Mouse (Mus musculus): Measurements from ENCODE around the gene C5ar2. TPM values are rescaled to one million over a fixed set of nuclear protein-coding genes. Genes with fewer than 3 reads are reported as not detected.
"Not testable (repeated sequence)": the region's sequence is repeated elsewhere in the genome, so short reads cannot be mapped to it uniquely, and the experiment has no call there.

C5ar2 gene
- polyA plus RNA-seq, 1 experiment from 2014 or later, result 0.77 TPM

DNA sequence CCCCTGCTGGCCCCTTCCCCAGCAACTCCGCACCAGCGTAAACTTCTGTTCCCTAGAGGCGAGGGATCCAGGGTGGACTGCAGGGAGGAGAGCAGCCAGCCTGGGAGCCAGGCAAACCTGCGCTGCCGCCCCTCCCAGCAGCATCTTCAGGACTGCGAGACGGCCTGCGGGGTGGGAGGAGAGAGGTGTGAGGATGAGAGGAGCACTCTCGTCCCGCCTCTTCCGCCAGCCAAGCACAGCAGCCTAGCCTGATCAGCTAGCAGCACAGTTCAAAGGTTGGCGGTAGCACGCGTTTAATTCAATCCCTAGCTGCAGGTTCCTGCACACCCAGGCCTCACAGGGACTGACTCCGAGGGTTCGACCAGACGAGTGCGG is 29.8 kb upstream of the C5ar2 start:
- peak overlapping the region; percentile 98 for H3K27ac ChIP-seq
- H3K9me3 ChIP-seq (replicated peaks), result no peaks in the 10 kb centered on the region
- H3K4me1 ChIP-seq (replicated peaks), result peaks cover 70% of the 10 kb centered on the region
- no peaks in the 10 kb centered on the region for H3K27me3 ChIP-seq
- DNase-seq (peak; percentile 82), ATAC-seq (ENCODE audit: low read depth) (peak; percentile 85)
- under 1% methylated on average over 18 of the region's 18 CpGs for WGBS (ENCODE audit: insufficient replicate concordance)
- H3K36me3 ChIP-seq, result peaks cover 42% of the 10 kb centered on the region
- peak overlapping the region; percentile 100 for H3K4me2 ChIP-seq
- H3K9ac ChIP-seq, result peak overlapping the region; percentile 93
- H3K4me3 ChIP-seq (replicated peaks), result peak overlapping the region; percentile 84

DNA sequence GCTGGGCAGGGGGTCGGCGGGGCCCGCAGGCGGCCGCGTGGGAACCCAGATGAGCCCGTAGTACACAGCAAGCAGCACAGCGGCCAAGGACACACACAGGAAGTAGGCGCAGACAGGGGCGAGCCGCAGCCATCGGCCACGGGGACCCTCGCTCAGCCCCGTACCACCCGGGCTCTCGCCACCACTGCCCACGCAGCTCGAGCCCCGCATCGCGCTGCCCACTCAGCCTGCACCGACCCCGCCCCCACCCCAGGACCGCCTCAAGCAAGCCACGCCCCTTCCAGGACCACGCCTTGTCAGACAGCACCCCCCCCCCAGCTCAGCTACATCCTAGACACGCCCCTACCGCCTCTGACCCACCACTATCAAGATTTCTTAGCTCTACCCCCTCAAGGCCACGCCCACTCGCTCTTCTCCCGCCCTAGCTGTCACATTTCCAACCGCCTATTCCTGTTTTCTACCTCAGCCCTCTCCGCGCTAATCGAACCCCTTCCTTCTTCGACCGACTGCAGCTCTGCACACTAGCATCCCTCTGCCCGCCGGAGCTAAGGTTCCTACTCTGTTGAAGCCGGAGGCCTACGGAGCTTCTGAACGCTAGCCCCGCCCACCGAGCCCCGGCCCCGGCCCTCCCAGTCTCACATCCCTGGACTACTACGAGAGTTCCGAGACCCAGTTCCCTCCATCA is 29.3 kb upstream of the C5ar2 start, which contains the start of gene Inafm1:
Gene Inafm1, minus strand, starts transcription at position 537 of the 685 bp plus-strand sequence.
- Histone ChIP-seq H3K9me3 (replicated peaks) (no peaks in the 10 kb centered on the region), H3K4me1 (replicated peaks) (peaks cover 70% of the 10 kb centered on the region), H3K4me3 (replicated peaks) (peak within 1 kb of the TSS; percentile 84), H3K27me3 (no peaks in the 10 kb centered on the region), H3K27ac (peak within 1 kb of the TSS; percentile 98), H3K9ac (peak within 1 kb of the TSS; percentile 93), H3K36me3 (peaks cover 37% of the 10 kb centered on the region), H3K4me2 (peak within 1 kb of the TSS; percentile 100)
- DNase-seq, result peak; percentile 86
- WGBS (ENCODE audit: insufficient replicate concordance), result 2% methylated on average over 41 of the region's 49 CpGs
- ATAC-seq (ENCODE audit: low read depth), result peak; percentile 69

DNA sequence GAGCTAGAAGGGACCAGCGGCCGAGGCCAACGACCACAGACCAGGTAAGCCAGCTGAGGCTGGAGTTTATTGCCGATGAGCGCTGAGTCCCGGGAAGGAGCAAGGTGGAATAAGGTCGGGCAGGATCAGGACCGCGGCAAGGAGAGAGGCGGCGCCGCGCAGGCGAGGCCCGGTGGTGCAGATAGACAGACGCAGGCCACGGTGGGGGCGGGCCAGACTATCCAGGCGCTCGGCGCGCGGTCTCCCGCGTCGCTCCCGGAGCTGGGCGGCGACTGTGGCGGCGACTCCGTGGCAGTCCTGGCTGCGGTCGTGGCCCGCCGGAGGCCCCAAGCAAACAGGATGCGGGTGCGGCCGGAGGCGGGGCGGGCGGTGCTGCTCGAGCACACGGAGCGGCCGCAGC is 28.7 kb upstream of the C5ar2 start:
- H3K4me2 ChIP-seq, result peak overlapping the region; percentile 100
- peak overlapping the region; percentile 84 for H3K4me3 ChIP-seq (replicated peaks)
- ATAC-seq (ENCODE audit: low read depth) (peak; percentile 79), DNase-seq (peak; percentile 87)
- no peaks in the 10 kb centered on the region for H3K9me3 ChIP-seq (replicated peaks)
- H3K36me3 ChIP-seq, result peaks cover 31% of the 10 kb centered on the region
- H3K9ac ChIP-seq, result peak overlapping the region; percentile 93
- under 1% methylated on average over 46 of the region's 46 CpGs for WGBS (ENCODE audit: insufficient replicate concordance)
- H3K4me1 ChIP-seq (replicated peaks), result peaks cover 70% of the 10 kb centered on the region
- peak overlapping the region; percentile 98 for H3K27ac ChIP-seq
- H3K27me3 ChIP-seq, result no peaks in the 10 kb centered on the region

DNA sequence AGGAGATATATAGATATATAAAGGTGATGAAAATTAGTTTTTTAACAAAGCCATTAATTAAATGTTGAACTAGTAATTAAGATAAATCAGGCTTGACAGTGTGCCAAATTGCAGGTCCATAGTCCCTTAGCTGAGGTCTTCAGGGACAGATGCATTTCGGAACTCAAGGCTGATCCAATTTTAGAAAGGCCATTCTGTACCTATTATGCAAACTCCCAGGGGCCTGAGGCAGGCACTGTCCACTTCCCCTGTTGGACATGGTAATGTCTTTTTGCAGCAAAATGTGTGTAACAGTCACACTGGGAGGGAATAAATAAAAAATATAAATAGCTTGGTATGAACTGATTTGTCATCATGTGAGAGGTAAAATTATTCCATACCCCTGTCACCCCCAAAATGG is 27.2 kb upstream of the C5ar2 start:
- Histone ChIP-seq H3K4me2 (no peak overlapping the region; the same call in 1 of the 2 replicates), H3K27me3 (no peaks in the 10 kb centered on the region), H3K27ac (no peak overlapping the region), H3K9ac (peak overlapping the region; percentile 93; the same call in 1 of the 2 replicates), H3K36me3 (peaks cover 16% of the 10 kb centered on the region), H3K4me1 (replicated peaks) (peaks cover 58% of the 10 kb centered on the region), H3K9me3 (replicated peaks) (no peaks in the 10 kb centered on the region), H3K4me3 (replicated peaks) (no peak overlapping the region)
- 80% methylated on average over 1 of the region's 1 CpGs for WGBS (ENCODE audit: insufficient replicate concordance)
- no peak for DNase-seq
- no peak for ATAC-seq (ENCODE audit: low read depth)

DNA sequence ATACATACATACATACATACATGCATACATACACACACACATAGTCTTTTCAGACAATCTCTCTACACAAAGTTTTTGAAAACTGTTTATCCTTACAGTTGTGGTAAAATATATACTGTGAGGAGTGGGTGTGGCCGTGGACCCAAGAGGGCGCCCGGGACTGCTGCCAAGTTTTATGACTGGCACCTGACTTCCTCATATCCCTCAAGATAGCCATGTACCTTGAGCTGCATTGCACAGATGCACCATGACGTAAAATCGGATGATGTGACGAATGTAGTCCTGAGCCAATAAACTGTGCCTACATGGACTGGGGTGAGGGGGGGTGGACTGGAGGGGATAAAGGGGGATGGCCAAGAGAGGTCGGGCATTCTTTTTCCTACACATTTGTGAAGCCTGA is 22.6 kb upstream of the C5ar2 start:
- not testable (repeated sequence) for H3K9me3 ChIP-seq (replicated peaks); H3K36me3 ChIP-seq; H3K4me3 ChIP-seq (replicated peaks); ATAC-seq (ENCODE audit: low read depth); H3K27ac ChIP-seq; H3K4me2 ChIP-seq; DNase-seq; H3K27me3 ChIP-seq; H3K9ac ChIP-seq
- WGBS (ENCODE audit: insufficient replicate concordance), result 63% methylated on average over 7 of the region's 7 CpGs
- peaks cover 17% of the 10 kb centered on the region for H3K4me1 ChIP-seq (replicated peaks)

DNA sequence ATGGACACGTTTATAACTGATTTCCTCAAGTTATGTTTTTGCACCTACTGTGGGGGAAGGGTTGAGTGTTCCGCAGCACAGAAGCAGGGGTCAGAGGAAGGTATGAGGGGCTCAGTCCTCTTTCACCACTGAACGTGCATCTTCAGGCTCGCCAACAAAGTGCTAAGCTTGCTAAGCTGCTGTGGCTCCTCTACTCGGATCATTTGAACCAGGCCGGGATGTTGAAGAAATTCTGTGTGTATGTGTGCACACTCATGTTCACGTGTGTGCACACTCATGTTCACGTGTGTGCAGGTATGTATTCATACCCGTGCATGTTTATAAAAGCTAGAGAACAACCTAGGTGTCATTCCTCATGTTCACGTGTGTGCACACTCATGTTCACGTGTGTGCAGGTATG is 21.9 kb upstream of the C5ar2 start:
- no peak for DNase-seq
- no peak overlapping the region for H3K4me2 ChIP-seq
- H3K27me3 ChIP-seq, result no peaks in the 10 kb centered on the region
- no peak for ATAC-seq (ENCODE audit: low read depth)
- 76% methylated on average over 11 of the region's 11 CpGs for WGBS (ENCODE audit: insufficient replicate concordance)
- peaks cover 13% of the 10 kb centered on the region for H3K4me1 ChIP-seq (replicated peaks)
- H3K9me3 ChIP-seq (replicated peaks), result no peaks in the 10 kb centered on the region
- peaks cover 4% of the 10 kb centered on the region; the same call in 1 of the 2 replicates for H3K36me3 ChIP-seq
- no peak overlapping the region for H3K9ac ChIP-seq
- H3K27ac ChIP-seq, result no peak overlapping the region
- no peak overlapping the region for H3K4me3 ChIP-seq (replicated peaks)

DNA sequence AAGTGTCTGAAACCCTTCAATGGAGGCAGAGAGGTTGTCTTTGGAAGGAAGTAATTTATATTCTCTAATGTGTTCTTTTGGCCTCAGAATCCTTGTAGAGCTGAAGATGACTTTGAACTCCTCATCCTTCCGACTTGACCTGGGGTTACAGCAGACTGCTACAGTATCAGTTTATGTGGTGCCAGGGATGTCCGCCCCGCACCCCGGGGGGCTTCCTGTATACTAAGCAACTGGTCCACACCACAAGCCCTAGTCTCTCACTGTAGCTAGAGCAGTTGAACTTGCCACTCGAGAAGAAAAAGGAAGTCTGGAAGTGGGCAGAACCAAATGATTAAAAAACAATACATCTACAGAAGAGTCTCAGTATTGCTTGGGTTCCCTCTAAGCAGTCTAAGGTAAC is 19.9 kb upstream of the C5ar2 start:
- DNase-seq, result no peak
- Histone ChIP-seq H3K4me3 (replicated peaks) (no peak overlapping the region), H3K4me1 (replicated peaks) (no peaks in the 10 kb centered on the region), H3K27me3 (no peaks in the 10 kb centered on the region), H3K36me3 (no peaks in the 10 kb centered on the region), H3K27ac (no peak overlapping the region), H3K4me2 (no peak overlapping the region), H3K9ac (no peak overlapping the region), H3K9me3 (replicated peaks) (no peaks in the 10 kb centered on the region)
- no peak for ATAC-seq (ENCODE audit: low read depth)
- WGBS (ENCODE audit: insufficient replicate concordance), result 44% methylated on average over 5 of the region's 5 CpGs

DNA sequence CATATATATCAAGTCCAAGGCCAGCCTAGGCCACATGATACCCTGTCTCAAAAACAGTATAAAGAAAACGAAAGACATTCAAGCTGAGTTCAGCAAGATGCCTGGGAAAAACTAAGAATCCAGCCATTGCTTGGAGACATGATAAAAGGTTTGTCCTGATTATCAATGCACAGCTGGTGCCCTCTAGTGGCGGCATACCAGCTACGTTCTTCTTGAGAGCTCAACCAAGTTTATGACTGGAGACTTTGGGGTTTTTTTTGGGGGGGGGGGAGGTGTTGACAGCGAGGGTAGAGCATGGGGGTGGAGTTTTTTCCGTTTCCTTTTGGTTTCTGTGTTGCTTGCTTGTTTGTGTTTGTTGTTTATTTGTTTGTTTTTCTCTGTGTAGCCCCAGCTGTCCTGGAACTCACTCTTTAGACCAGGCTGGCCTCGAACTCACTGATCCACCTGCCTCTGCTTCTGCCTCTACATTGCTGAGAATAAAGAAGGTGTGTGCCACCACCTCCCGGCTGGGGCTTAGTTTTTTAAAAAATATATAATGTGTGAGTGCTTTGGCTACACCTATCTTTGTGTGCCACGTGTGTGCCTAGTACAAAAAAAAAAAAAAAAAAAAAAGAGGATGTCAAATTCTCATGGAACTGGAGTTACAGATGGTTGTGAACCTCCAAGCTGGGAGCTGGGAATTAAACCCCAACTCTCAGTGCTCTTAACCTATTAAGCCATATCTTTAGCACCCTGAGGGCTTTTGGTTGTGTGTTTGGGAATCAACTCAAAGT is 19.2 kb upstream of the C5ar2 start:
- 21% methylated on average over 8 of the region's 8 CpGs for WGBS (ENCODE audit: insufficient replicate concordance)

DNA sequence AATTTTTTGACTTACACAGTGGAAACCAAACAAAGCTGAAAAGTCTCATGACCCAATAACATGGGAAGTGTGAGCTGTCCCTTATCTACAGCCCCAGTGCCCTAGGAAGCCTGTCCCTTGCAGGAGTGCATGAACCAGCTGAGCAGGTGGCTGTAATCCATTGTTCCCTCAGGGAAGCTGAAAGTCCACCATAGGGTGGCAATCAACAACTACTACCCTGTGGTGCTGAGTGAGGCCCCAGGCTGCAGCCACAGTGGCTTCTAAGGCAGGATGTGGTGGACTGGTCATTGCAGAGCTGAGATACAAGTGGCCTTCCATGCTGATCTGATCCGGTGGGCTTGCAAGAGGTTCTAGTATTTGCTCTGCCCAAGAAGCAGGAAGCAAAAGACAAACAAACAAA is 17.1 kb upstream of the C5ar2 start:
- H3K27ac ChIP-seq, result no peak overlapping the region
- no peak for ATAC-seq (ENCODE audit: low read depth)

More for the DNA sequence above, 19.2 kb upstream of the C5ar2 start:
- Histone ChIP-seq H3K36me3 (no peaks in the 10 kb centered on the region), H3K9ac (no peak overlapping the region), H3K4me2 (no peak overlapping the region), H3K9me3 (replicated peaks) (no peaks in the 10 kb centered on the region), H3K4me1 (replicated peaks) (no peaks in the 10 kb centered on the region), H3K27ac (no peak overlapping the region), H3K4me3 (replicated peaks) (no peak overlapping the region), H3K27me3 (no peaks in the 10 kb centered on the region)
- ATAC-seq (ENCODE audit: low read depth) (no peak), DNase-seq (peak; percentile 58)

DNA sequence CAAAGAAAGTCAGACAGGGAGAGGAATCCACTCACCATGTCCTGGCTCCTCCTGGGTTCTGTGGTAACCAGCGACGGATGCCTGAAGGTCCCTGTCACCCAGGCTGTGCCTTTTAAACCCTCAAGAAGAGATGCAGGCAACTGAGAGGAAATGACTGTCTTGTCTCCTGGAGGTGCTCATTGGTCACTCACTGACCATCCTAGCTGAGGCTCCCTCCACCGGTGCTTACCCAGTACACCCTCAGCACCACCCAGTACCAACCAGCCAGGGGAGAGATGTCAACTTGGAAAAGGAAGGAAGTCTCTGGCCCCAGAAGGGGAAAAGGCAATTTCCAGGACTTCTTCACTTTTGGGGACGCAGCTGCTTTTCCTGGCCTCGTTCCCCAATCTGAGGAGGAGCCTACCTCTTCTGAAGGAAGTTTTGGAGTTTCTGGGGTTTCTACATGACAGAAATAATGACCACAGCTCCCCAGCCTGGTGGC is 15.2 kb upstream of the C5ar2 start, which contains the start of gene C5ar1:
Gene C5ar1, minus strand, starts transcription at position 431 of the 481 bp plus-strand sequence.
- H3K9ac ChIP-seq, result no peak within 1 kb of the TSS
- 47% methylated on average over 5 of the region's 5 CpGs for WGBS (ENCODE audit: insufficient replicate concordance)

More for the DNA sequence above, 17.1 kb upstream of the C5ar2 start:
- Histone ChIP-seq H3K36me3 (no peaks in the 10 kb centered on the region), H3K4me1 (replicated peaks) (no peaks in the 10 kb centered on the region), H3K27me3 (no peaks in the 10 kb centered on the region), H3K4me2 (no peak overlapping the region), H3K9me3 (replicated peaks) (no peaks in the 10 kb centered on the region), H3K9ac (no peak overlapping the region), H3K4me3 (replicated peaks) (no peak overlapping the region)
- 30% methylated on average over 1 of the region's 1 CpGs for WGBS (ENCODE audit: insufficient replicate concordance)
- no peak for DNase-seq

DNA sequence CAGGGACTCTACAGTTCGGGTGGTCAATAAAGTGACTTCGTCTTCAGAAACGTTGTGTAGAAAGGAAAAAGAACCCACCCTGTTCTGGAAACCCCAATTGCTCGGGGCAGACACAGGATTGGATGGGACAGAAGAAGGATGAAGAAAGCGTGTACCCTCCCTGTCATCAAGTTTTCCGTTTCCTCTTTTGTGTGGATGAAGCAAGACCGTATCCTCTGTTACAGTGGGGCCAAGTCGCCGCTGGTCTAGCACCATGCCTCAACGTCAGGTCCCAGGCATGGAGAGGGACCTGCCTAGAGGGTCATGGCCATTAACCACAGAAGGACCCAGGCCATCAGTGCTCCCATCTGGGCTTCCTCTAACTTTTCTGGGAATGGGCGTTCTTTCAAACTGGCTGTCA is 13.9 kb upstream of the C5ar2 start:
- H3K36me3 ChIP-seq, result no peaks in the 10 kb centered on the region
- no peaks in the 10 kb centered on the region for H3K9me3 ChIP-seq (replicated peaks)
- H3K4me2 ChIP-seq, result no peak overlapping the region
- no peak overlapping the region for H3K9ac ChIP-seq
- no peak overlapping the region for H3K27ac ChIP-seq
- H3K4me1 ChIP-seq (replicated peaks), result no peaks in the 10 kb centered on the region
- H3K27me3 ChIP-seq, result no peaks in the 10 kb centered on the region
- DNase-seq, result no peak
- 48% methylated on average over 11 of the region's 11 CpGs for WGBS (ENCODE audit: insufficient replicate concordance)
- H3K4me3 ChIP-seq (replicated peaks), result no peak overlapping the region
- no peak for ATAC-seq (ENCODE audit: low read depth)

More for the DNA sequence above, 15.2 kb upstream of the C5ar2 start, which contains the start of gene C5ar1:
- Histone ChIP-seq H3K4me2 (no peak within 1 kb of the TSS), H3K4me3 (replicated peaks) (no peak within 1 kb of the TSS), H3K27me3 (no peaks in the 10 kb centered on the region), H3K9me3 (replicated peaks) (no peaks in the 10 kb centered on the region), H3K27ac (no peak within 1 kb of the TSS), H3K4me1 (replicated peaks) (no peaks in the 10 kb centered on the region), H3K36me3 (no peaks in the 10 kb centered on the region)
- no peak for ATAC-seq (ENCODE audit: low read depth)
- DNase-seq, result no peak

Data from liver, embryonic 13.5 days (tissue).